Mouse (Mus musculus) heart, postnatal 0 days (tissue): ENCODE measurements around the gene Maml1. TPM values are rescaled to one million over a fixed set of nuclear protein-coding genes. Genes with fewer than 3 reads are reported as not detected.

ENCODE experiments used
- ATAC-seq: fragments of 200-750 bp; cut with Nextera tagmentation; 2 replicates; pipeline ENCODE4 v1.8.0; 2017; ENCODE audit warnings: low read depth, moderate number of reproducible peaks, moderate library complexity; ENCODE audit not compliant: insufficient read depth
- DNase-seq: peaks from one replicate; pipeline ENCODE4 v3.0.0-alpha.2; 2016; ENCODE audit warnings: low spot score
- H3K27ac ChIP-seq: fragments of 300-500 bp; sonication (generic); 2 replicates; pipeline ENCODE4 v1.5.1; 2014; ENCODE audit warnings: low read depth, mild to moderate bottlenecking
- H3K27me3 ChIP-seq: fragments of 300-500 bp; sonication (generic); 2 replicates; pipeline ENCODE4 v1.6.1; 2014; ENCODE audit warnings: low read length, mixed read lengths; ENCODE audit not compliant: control insufficient read depth, insufficient read depth
- H3K36me3 ChIP-seq: fragments of 300-500 bp; sonication (generic); replicated peaks from 2 replicates; pipeline ENCODE4 v1.6.1; 2014; ENCODE audit warnings: low read length, mixed read lengths; ENCODE audit not compliant: control insufficient read depth, insufficient read depth
- H3K4me1 ChIP-seq: fragments of 300-500 bp; sonication (generic); 2 replicates; pipeline ENCODE4 v1.6.1; 2014; ENCODE audit warnings: antibody characterized with exemption; ENCODE audit not compliant: control insufficient read depth, insufficient read depth
- H3K4me2 ChIP-seq: fragments of 300-500 bp; sonication (generic); 2 replicates; pipeline ENCODE4 v1.6.1; 2014; ENCODE audit warnings: low read depth, mild to moderate bottlenecking, low read length, moderate library complexity
- H3K4me3 ChIP-seq: fragments of 300-500 bp; sonication (generic); 2 replicates; pipeline ENCODE4 v1.5.1; 2014; ENCODE audit warnings: low read depth, low read length
- H3K9ac ChIP-seq: fragments of 300-500 bp; sonication (generic); replicated peaks from 2 replicates; pipeline ENCODE4 v1.6.1; 2014; ENCODE audit warnings: low read depth, low read length, mixed read lengths
- H3K9me3 ChIP-seq: fragments of 300-500 bp; sonication (generic); replicated peaks from 2 replicates; pipeline ENCODE4 v1.6.1; 2016; ENCODE audit warnings: low read length; ENCODE audit not compliant: control insufficient read depth
- CTCF ChIP-seq: IDR thresholded peaks from 2 replicates; pipeline ENCODE4 v1.5.1; 2016; ENCODE audit warnings: antibody characterized with exemption, control low read depth, low read depth
- EP300 ChIP-seq: IDR thresholded peaks from 2 replicates; pipeline ENCODE4 v1.6.1; 2016; ENCODE audit warnings: antibody characterized with exemption, low read depth
- WGBS: fragments of 180-500 bp; shearing (Covaris S2); extraction: QIAGEN DNeasy Blood & Tissue Kit; methylation state at CpG from one replicate; pipeline ENCODE4 v1.1.7; 2014; 5-methylcytosine and 5-hydroxymethylcytosine counted together
- polyA plus RNA-seq: library from polyadenylated mRNA; unstranded; fragments of >200 nt; fragmentation: Nextera tagmentation; extraction: Ambion mirVana; gene quantifications from 2 replicates; pipeline ENCODE4 v1.2.1, GENCODE M21; 2015
- total RNA-seq: library from RNA; depleted of rRNA; stranded (reverse); fragments of >200 nt; gene quantifications from 2 replicates; pipeline ENCODE4 v1.2.3, GENCODE M21; 2014; ENCODE audit warnings: low replicate concordance

The Maml1 gene
- total and polyA plus RNA-seq, 2 experiments from 2014 or later, result 2.2 to 10.4 TPM

DNA sequence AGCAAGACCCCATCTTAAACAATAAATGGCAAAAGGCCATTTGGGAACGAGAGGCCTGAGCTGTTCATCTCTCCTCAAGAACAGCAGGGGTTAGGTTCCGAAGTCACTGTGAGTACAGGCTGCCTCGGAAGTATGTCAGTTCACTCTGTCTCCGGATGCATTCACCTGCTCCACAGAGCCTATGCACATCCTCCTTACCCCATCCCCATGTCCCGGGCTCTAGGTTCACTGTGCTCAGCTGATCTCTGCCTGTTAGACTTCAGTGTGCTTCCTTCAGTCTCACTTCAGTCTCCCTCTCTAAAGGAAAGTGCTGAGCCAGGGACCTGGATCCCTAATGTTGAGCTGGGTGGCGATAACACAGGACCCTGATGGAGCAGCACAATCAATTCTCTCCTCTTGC is 14.4 kb downstream of the Maml1 start:
- Histone ChIP-seq H3K9ac (no peak overlapping the region), H3K4me2 (no peak overlapping the region)

DNA sequence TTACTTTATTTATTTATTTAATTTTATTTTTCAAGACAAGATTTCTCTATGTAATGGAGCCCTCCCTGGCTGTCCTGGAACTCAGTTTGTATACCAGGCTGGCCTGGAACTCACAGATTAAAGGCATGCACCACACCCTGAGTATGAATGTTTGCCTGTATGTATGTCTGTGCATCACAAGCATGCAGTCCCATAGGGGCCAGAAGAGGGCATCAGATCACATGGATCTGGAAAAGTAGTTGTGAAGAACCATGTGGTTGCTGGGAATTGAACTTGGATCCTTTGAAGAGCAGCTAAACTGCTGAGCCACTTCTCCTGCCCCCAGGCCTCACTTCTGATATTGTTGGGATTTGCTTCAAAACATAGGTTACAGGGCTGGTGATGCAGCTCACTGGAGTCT is 15.1 kb downstream of the Maml1 start:
- peaks cover 22% of the 10 kb centered on the region for H3K4me1 ChIP-seq
- no peak for TF ChIP-seq CTCF
- no peak for TF ChIP-seq EP300

More for the DNA sequence above, 14.4 kb downstream of the Maml1 start:
- 91% methylated on average over 6 of the region's 6 CpGs for WGBS
- TF ChIP-seq CTCF (no peak), EP300 (no peak)
- ATAC-seq (no peak), DNase-seq (no peak)
- peaks cover 8% of the 10 kb centered on the region; the same call in 1 of the 2 replicates for H3K36me3 ChIP-seq
- H3K4me1 ChIP-seq, result peaks cover 21% of the 10 kb centered on the region
- H3K27me3 ChIP-seq, result no peaks in the 10 kb centered on the region
- no peaks in the 10 kb centered on the region for H3K9me3 ChIP-seq
- H3K4me3 ChIP-seq, result no peak overlapping the region
- no peak overlapping the region for H3K27ac ChIP-seq

DNA sequence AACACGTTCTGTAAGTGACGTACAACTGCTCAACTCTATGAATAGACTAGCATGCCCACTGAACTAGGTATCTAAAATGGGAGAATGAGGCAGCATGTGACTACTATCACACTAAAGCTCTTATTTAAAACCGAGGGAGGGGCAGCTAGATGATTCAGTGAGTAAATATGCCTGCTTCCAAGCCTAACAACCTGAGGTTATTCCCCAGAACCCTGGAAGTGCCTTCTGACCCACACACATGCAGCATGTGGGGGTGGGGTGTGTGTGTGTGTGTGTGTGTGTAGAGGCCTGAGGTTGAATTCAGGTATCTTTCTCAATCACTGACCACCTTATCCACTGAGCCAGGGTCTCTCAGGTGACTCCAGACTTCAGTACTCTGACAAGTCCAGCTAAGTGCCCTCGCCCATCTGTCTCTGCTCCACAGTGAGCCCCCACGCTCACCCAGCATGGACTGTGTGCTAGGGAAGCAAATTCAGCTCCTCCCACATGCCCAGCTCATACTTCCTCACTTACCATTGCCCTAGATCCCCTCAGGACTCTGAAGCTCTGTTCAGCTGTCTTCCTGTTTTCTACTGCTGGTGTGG is 16.5 kb downstream of the Maml1 start:
- DNase-seq (peak; percentile 92), ATAC-seq (peak; percentile 87)
- peak; percentile 66 for TF ChIP-seq EP300
- TF ChIP-seq CTCF, result no peak
- H3K4me3 ChIP-seq, result no peak overlapping the region
- H3K27ac ChIP-seq, result peak overlapping the region; percentile 88
- no peak overlapping the region for H3K9ac ChIP-seq
- WGBS, result 16% methylated on average over 5 of the region's 5 CpGs
- peaks cover 35% of the 10 kb centered on the region for H3K4me1 ChIP-seq
- peaks cover 2% of the 10 kb centered on the region; the same call in 1 of the 2 replicates for H3K36me3 ChIP-seq
- H3K9me3 ChIP-seq, result no peaks in the 10 kb centered on the region
- no peaks in the 10 kb centered on the region for H3K27me3 ChIP-seq
- peak overlapping the region; percentile 34 for H3K4me2 ChIP-seq

More for the DNA sequence above, 15.1 kb downstream of the Maml1 start:
- no peaks in the 10 kb centered on the region for H3K27me3 ChIP-seq
- no peak for DNase-seq
- peaks cover 8% of the 10 kb centered on the region; the same call in 1 of the 2 replicates for H3K36me3 ChIP-seq
- no peak overlapping the region for H3K27ac ChIP-seq
- no peak overlapping the region for H3K4me3 ChIP-seq
- no peak overlapping the region for H3K4me2 ChIP-seq
- ATAC-seq, result no peak
- no peaks in the 10 kb centered on the region for H3K9me3 ChIP-seq
- no peak overlapping the region for H3K9ac ChIP-seq

DNA sequence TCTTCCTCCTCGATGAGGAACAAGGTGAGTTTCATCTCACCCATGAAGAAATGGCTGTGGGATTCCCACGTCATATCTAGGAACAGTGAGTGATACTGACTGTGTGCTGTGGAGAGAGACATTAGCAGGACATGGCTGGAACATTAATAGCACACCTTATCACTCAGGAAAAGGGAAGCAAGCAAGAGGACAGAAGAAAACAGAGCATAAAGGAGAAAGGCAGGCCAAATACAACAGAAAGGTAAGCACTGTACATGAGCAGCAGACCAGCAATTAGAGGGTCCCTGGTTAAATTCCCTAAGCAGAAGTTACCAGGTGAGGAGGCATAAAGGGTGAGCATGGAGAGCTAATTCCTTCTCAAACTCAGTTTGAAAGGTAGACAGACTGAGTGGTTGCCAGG is 17.0 kb downstream of the Maml1 start:
- no peak overlapping the region for H3K9ac ChIP-seq
- peak; percentile 36 for DNase-seq
- H3K27ac ChIP-seq, result peak overlapping the region; percentile 88
- H3K4me1 ChIP-seq, result peaks cover 36% of the 10 kb centered on the region
- H3K4me3 ChIP-seq, result no peak overlapping the region
- no peak for TF ChIP-seq CTCF
- TF ChIP-seq EP300, result no peak
- no peaks in the 10 kb centered on the region for H3K27me3 ChIP-seq
- no peaks in the 10 kb centered on the region for H3K36me3 ChIP-seq
- H3K4me2 ChIP-seq, result peak overlapping the region; percentile 34
- ATAC-seq, result no peak; the same call in 1 of the 2 replicates
- WGBS, result 13% methylated on average over 2 of the region's 2 CpGs
- H3K9me3 ChIP-seq, result no peaks in the 10 kb centered on the region

DNA sequence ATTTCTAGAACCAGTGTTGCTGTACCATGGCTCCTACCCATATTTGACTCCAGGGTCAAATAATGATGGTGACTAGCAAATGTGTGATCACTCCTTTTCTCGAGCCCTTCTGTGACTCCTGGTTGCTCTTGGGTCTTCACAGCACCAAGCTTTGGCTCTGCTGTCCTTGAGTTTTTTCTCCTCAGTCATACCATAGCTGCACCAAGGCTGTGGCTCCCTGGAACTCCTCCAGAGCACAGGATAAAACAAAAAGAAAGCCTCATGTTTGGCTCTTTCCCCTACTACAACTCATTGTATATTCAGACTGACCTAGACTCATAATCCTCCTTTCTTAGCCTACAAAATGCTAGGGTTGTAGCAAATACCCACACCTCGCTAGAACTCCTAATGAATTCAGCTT is 19.3 kb downstream of the Maml1 start:
- no peak for DNase-seq
- H3K36me3 ChIP-seq, result no peaks in the 10 kb centered on the region
- H3K4me3 ChIP-seq, result no peak overlapping the region
- no peak overlapping the region for H3K9ac ChIP-seq
- no peak overlapping the region for H3K27ac ChIP-seq
- no peak for ATAC-seq
- peaks cover 33% of the 10 kb centered on the region for H3K4me1 ChIP-seq
- TF ChIP-seq CTCF (no peak), EP300 (no peak)
- H3K27me3 ChIP-seq, result no peaks in the 10 kb centered on the region
- no peaks in the 10 kb centered on the region for H3K9me3 ChIP-seq
- H3K4me2 ChIP-seq, result no peak overlapping the region
- WGBS, result 88% methylated on average over 2 of the region's 2 CpGs

DNA sequence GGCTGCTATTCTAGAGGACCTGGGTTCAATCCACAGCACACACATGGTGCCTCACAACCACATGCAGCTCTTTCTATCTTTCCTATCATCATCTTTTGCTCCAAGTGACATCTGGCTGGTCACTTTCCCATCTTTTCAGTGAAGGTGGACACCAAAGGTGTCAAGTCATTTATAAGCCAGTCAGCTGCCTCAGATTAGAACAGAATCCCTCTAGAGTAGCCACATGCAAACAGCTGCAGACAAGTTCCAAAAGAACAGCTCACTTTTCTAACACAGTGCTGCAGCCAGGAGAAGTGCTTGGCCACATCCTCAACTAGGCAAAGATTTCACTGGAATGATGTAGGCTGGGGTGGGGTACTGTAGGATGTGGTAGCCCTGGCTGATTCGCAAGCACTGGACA is 22.2 kb downstream of the Maml1 start:
- Histone ChIP-seq H3K27me3 (no peaks in the 10 kb centered on the region), H3K4me3 (no peak overlapping the region), H3K4me1 (peaks cover 15% of the 10 kb centered on the region; the same call in 1 of the 2 replicates), H3K36me3 (peaks cover 23% of the 10 kb centered on the region), H3K9ac (no peak overlapping the region), H3K27ac (no peak overlapping the region), H3K9me3 (no peaks in the 10 kb centered on the region), H3K4me2 (no peak overlapping the region)
- no peak for ATAC-seq
- TF ChIP-seq CTCF, result no peak
- no peak for TF ChIP-seq EP300
- no peak for DNase-seq
- 88% methylated on average over 1 of the region's 1 CpGs for WGBS
